Mouse (Mus musculus) ES-E14 (cell line): ENCODE measurements around the gene Scn11a. TPM values are rescaled to one million over a fixed set of nuclear protein-coding genes. Genes with fewer than 3 reads are reported as not detected.
A peak's percentile ranks its signal among the peaks of the same experiment; 100 is the strongest.

Source experiments
- DNase-seq: peaks from one replicate; pipeline ENCODE4 v3.0.0-alpha.2; 2013; ENCODE audit warnings: low read depth, low spot score
- H3K27ac ChIP-seq: 2 replicates; pipeline ENCODE4 v1.5.1; 2012; ENCODE audit warnings: low read depth, mild to moderate bottlenecking, low read length, moderate library complexity, mixed read lengths; ENCODE audit not compliant: poor library complexity, insufficient read depth, severe bottlenecking
- H3K36me3 ChIP-seq: 2 replicates; pipeline ENCODE4 v1.6.1; 2012; ENCODE audit warnings: mild to moderate bottlenecking, low read length, moderate library complexity, mixed read lengths; ENCODE audit not compliant: control insufficient read depth, poor library complexity, insufficient read depth, severe bottlenecking
- H3K4me1 ChIP-seq, 2 experiments: fragments of 150-350 bp in 1 of 2; sonication (generic) in 1 of 2; 2 replicates each; pipeline ENCODE4 v1.6.1; 2012; ENCODE audit warnings: low read length in 2 of 2, mild to moderate bottlenecking in 1 of 2, mixed read lengths in 1 of 2; ENCODE audit not compliant: control insufficient read depth in 2 of 2, insufficient read depth in 2 of 2, poor library complexity in 1 of 2
- H3K4me3 ChIP-seq, 2 experiments: fragments of 150-350 bp in 1 of 2; sonication (generic) in 1 of 2; 2 replicates each; pipeline ENCODE4 v1.5.1; 2012; ENCODE audit warnings: low read length in 2 of 2, low read depth in 1 of 2, mild to moderate bottlenecking in 1 of 2, mixed read lengths in 1 of 2; ENCODE audit not compliant: insufficient read depth in 1 of 2, poor library complexity in 1 of 2, severe bottlenecking in 1 of 2
- H3K9ac ChIP-seq: 2 replicates; pipeline ENCODE4 v1.6.1; 2012; ENCODE audit warnings: low read depth, mild to moderate bottlenecking, low read length, mixed read lengths; ENCODE audit not compliant: poor library complexity, insufficient read depth, severe bottlenecking
- H3K9me3 ChIP-seq: fragments of 150-350 bp; sonication (generic); 2 replicates; pipeline ENCODE4 v1.6.1; 2012; ENCODE audit warnings: low read depth, mild to moderate bottlenecking, low read length; ENCODE audit not compliant: control insufficient read depth, insufficient read depth
- CHD2 ChIP-seq: IDR thresholded peaks from 2 replicates; pipeline ENCODE4 v1.6.1; 2014; ENCODE audit warnings: mild to moderate bottlenecking, low read depth, low read length, inconsistent platforms
- HCFC1 ChIP-seq: IDR thresholded peaks from 2 replicates; pipeline ENCODE4 v1.6.1; 2012; ENCODE audit warnings: low read length, inconsistent platforms, borderline replicate concordance; ENCODE audit not compliant: insufficient read depth
- MAFK ChIP-seq: IDR thresholded peaks from 2 replicates; pipeline ENCODE4 v1.6.1; 2014; ENCODE audit warnings: mild to moderate bottlenecking, low read depth, low read length, inconsistent platforms; ENCODE audit not compliant: insufficient read depth
- ZC3H11A ChIP-seq: IDR thresholded peaks from 2 replicates; pipeline ENCODE4 v1.6.1; 2012; ENCODE audit warnings: low read depth, mild to moderate bottlenecking, inconsistent platforms, low read length, borderline replicate concordance
- ZNF384 ChIP-seq: IDR thresholded peaks from 2 replicates; pipeline ENCODE4 v1.6.1; 2012; ENCODE audit warnings: low read depth, low read length, inconsistent platforms
- in situ Hi-C, 2 experiments: fragments of 600-800 bp; cut with MboI; formaldehyde crosslinking; loops; one replicate each; pipeline ENCODE4 v1.15.1; 2025; ENCODE audit warnings: low sequenced_read_pairs in 2 of 2, inconsistent platforms in 1 of 2; ENCODE audit not compliant: unreplicated experiment in 2 of 2
- total RNA-seq: library from RNA; depleted of rRNA; stranded (reverse); fragments of 300-350 nt; gene quantifications from 2 replicates; pipeline ENCODE4 v1.2.3, GENCODE M21; 2012

The Scn11a gene
- total RNA-seq, 1 experiment = 0.18 TPM

- no peak for DNase-seq
- no peak for TF ChIP-seq MAFK
- TF ChIP-seq ZNF384 = no peak
- TF ChIP-seq ZC3H11A = no peak
Observed at GRCm38 (mm10) chr9:119831001-119831400, 5.7 kb upstream of the Scn11a start.

GRCm38 (mm10) chr9:119823722-119824121 is 1.5 kb downstream of the Scn11a start:
- H3K4me1 ChIP-seq = no peaks in the 10 kb centered on the region
- TF ChIP-seq MAFK (no peak), CHD2 (no peak), ZC3H11A (no peak), HCFC1 (no peak), ZNF384 (no peak)
- DNase-seq = no peak
- no peaks in the 10 kb centered on the region for H3K9me3 ChIP-seq
- H3K4me3 ChIP-seq = no peak overlapping the region
- in situ Hi-C loops = no loop called here
- no peaks in the 10 kb centered on the region for H3K36me3 ChIP-seq
- H3K9ac ChIP-seq = no peak overlapping the region
- H3K27ac ChIP-seq = no peak overlapping the region

More at GRCm38 (mm10) chr9:119831001-119831400, 5.7 kb upstream of the Scn11a start:
- in situ Hi-C loops = no loop called here
- Histone ChIP-seq H3K4me3 (no peak overlapping the region), H3K4me1 (no peaks in the 10 kb centered on the region), H3K36me3 (no peaks in the 10 kb centered on the region), H3K9ac (no peak overlapping the region), H3K9me3 (no peaks in the 10 kb centered on the region), H3K27ac (no peak overlapping the region)

GRCm38 (mm10) chr9:119813631-119814030 is 11.6 kb downstream of the Scn11a start:
- peak; percentile 12 for DNase-seq
- TF ChIP-seq ZC3H11A (no peak), MAFK (no peak), ZNF384 (no peak), CHD2 (no peak), HCFC1 (no peak)
- in situ Hi-C loops = no loop called here
- Histone ChIP-seq H3K4me1 (no peaks in the 10 kb centered on the region), H3K4me3 (no peak overlapping the region), H3K36me3 (no peaks in the 10 kb centered on the region), H3K9ac (no peak overlapping the region), H3K9me3 (no peaks in the 10 kb centered on the region), H3K27ac (no peak overlapping the region)

- H3K4me1 ChIP-seq = no peaks in the 10 kb centered on the region
- H3K9me3 ChIP-seq = no peaks in the 10 kb centered on the region
- no peak overlapping the region for H3K9ac ChIP-seq
- H3K4me3 ChIP-seq = no peak overlapping the region
- H3K27ac ChIP-seq = no peak overlapping the region
- in situ Hi-C loops = no loop called here
- no peaks in the 10 kb centered on the region for H3K36me3 ChIP-seq
- no peak for TF ChIP-seq MAFK
- no peak for TF ChIP-seq ZNF384
- no peak for TF ChIP-seq ZC3H11A
- TF ChIP-seq CHD2 = no peak
- no peak for TF ChIP-seq HCFC1
- DNase-seq = peak; percentile 15
Observed at GRCm38 (mm10) chr9:119806491-119806890, 18.8 kb downstream of the Scn11a start.

GRCm38 (mm10) chr9:119804501-119804847 is 20.8 kb downstream of the Scn11a start:
- TF ChIP-seq ZNF384 (no peak), ZC3H11A (no peak), HCFC1 (no peak), MAFK (no peak), CHD2 (no peak)
- no peak for DNase-seq
- in situ Hi-C loops = no loop called here
- H3K4me1 ChIP-seq = no peaks in the 10 kb centered on the region
- no peak overlapping the region for H3K4me3 ChIP-seq
- H3K36me3 ChIP-seq = no peaks in the 10 kb centered on the region
- no peak overlapping the region for H3K9ac ChIP-seq
- H3K27ac ChIP-seq = no peak overlapping the region
- H3K9me3 ChIP-seq = no peaks in the 10 kb centered on the region
